Mouse (Mus musculus): ENCODE results near the gene Olfr1331. TPM values are rescaled to one million over a fixed set of nuclear protein-coding genes. Genes with fewer than 3 reads are reported as not detected.
"Not testable (repeated sequence)": the region's sequence is repeated elsewhere in the genome, so short reads cannot be mapped to it uniquely, and the experiment has no call there.

Gene Olfr1331
- polyA plus RNA-seq (2015; fragmentation: Nextera tagmentation; extraction: Ambion mirVana) = not detected in 2 replicates

GRCm38 (mm10) chr4:118864349-118864748, at the start of gene Olfr1331:
Olfr1331 (plus strand) TSS chr4:118864649.
- no peaks in the 10 kb centered on the region for H3K36me3 ChIP-seq (ENCODE audit: control insufficient read depth, insufficient read depth)
- H3K27ac ChIP-seq (ENCODE audit: low read length) = no peak within 1 kb of the TSS
- peaks cover 4% of the 10 kb centered on the region; the same call in 1 of the 2 replicates for H3K4me1 ChIP-seq (replicated peaks; ENCODE audit: control insufficient read depth, insufficient read depth, low read length)
- WGBS = 97% methylated on average over 1 of the region's 1 CpGs
- no peaks in the 10 kb centered on the region for H3K27me3 ChIP-seq (replicated peaks; ENCODE audit: control insufficient read depth, insufficient read depth, low read length)
- H3K4me2 ChIP-seq (ENCODE audit: low read length) = no peak within 1 kb of the TSS
- no peaks in the 10 kb centered on the region for H3K9me3 ChIP-seq (ENCODE audit: control insufficient read depth, low read length)
- no peak within 1 kb of the TSS for H3K4me3 ChIP-seq (replicated peaks; ENCODE audit: low read length)
- ATAC-seq = no peak
- H3K9ac ChIP-seq (replicated peaks; ENCODE audit: low read depth, low read length) = no peak within 1 kb of the TSS

- Histone ChIP-seq H3K9ac (replicated peaks; ENCODE audit: low read depth, low read length) (no peak overlapping the region), H3K27ac (ENCODE audit: low read length) (no peak overlapping the region), H3K27me3 (replicated peaks; ENCODE audit: control insufficient read depth, insufficient read depth, low read length) (no peaks in the 10 kb centered on the region), H3K4me3 (replicated peaks; ENCODE audit: low read length) (no peak overlapping the region), H3K4me1 (replicated peaks; ENCODE audit: control insufficient read depth, insufficient read depth, low read length) (no peaks in the 10 kb centered on the region), H3K4me2 (ENCODE audit: low read length) (no peak overlapping the region), H3K36me3 (ENCODE audit: control insufficient read depth, insufficient read depth) (no peaks in the 10 kb centered on the region), H3K9me3 (ENCODE audit: control insufficient read depth, low read length) (no peaks in the 10 kb centered on the region)
- no peak for ATAC-seq
- 85% methylated on average over 1 of the region's 1 CpGs for WGBS
Measured at GRCm38 (mm10) chr4:118818921-118819320, 45.5 kb upstream of the Olfr1331 start.

GRCm38 (mm10) chr4:118836179-118836578, 28.3 kb upstream of the Olfr1331 start, which contains the start of gene Olfr1333:
Olfr1333 (minus strand) TSS chr4:118836279.
- H3K4me3 ChIP-seq (replicated peaks; ENCODE audit: low read length) = no peak within 1 kb of the TSS
- H3K4me2 ChIP-seq (ENCODE audit: low read length) = no peak within 1 kb of the TSS
- ATAC-seq = no peak
- H3K9ac ChIP-seq (replicated peaks; ENCODE audit: low read depth, low read length) = no peak within 1 kb of the TSS
- no peak within 1 kb of the TSS for H3K27ac ChIP-seq (ENCODE audit: low read length)
- H3K4me1 ChIP-seq (replicated peaks; ENCODE audit: control insufficient read depth, insufficient read depth, low read length) = no peaks in the 10 kb centered on the region
- H3K27me3 ChIP-seq (replicated peaks; ENCODE audit: control insufficient read depth, insufficient read depth, low read length) = no peaks in the 10 kb centered on the region
- WGBS = 100% methylated on average over 1 of the region's 1 CpGs
- H3K9me3 ChIP-seq (ENCODE audit: control insufficient read depth, low read length) = no peaks in the 10 kb centered on the region
- no peaks in the 10 kb centered on the region for H3K36me3 ChIP-seq (ENCODE audit: control insufficient read depth, insufficient read depth)

DNA sequence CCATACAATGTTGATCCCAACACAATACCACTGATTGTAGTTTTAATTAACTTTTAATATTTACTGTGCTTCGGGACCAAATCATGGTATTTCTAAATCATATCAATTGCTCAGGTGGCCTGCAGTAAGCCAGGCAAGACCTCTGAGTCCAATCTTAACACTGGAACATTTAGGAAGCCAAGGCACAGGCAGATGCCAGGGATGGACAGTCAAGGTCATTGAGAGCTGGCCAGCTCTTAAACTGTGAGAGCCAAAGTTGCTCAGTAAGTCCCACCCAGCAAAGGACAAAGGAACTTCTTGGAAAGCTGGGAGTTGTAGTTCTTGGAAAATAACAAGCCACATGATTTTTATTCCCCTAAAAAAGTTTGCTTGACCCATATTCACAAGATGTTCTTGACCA, 2.7 kb upstream of the Olfr1331 start:
- no peaks in the 10 kb centered on the region for H3K36me3 ChIP-seq (ENCODE audit: control insufficient read depth, insufficient read depth)
- H3K9me3 ChIP-seq (ENCODE audit: control insufficient read depth, low read length) = no peaks in the 10 kb centered on the region
- H3K4me1 ChIP-seq (replicated peaks; ENCODE audit: control insufficient read depth, insufficient read depth, low read length) = peaks cover 4% of the 10 kb centered on the region; the same call in 1 of the 2 replicates
- 95% methylated on average over 1 of the region's 1 CpGs for WGBS
- no peak for ATAC-seq
- H3K4me3 ChIP-seq (replicated peaks; ENCODE audit: low read length) = no peak overlapping the region
- H3K27me3 ChIP-seq (replicated peaks; ENCODE audit: control insufficient read depth, insufficient read depth, low read length) = no peaks in the 10 kb centered on the region
- H3K4me2 ChIP-seq (ENCODE audit: low read length) = no peak overlapping the region
- H3K27ac ChIP-seq (ENCODE audit: low read length) = no peak overlapping the region
- no peak overlapping the region for H3K9ac ChIP-seq (replicated peaks; ENCODE audit: low read depth, low read length)

GRCm38 (mm10) chr4:118862704-118863103, 1.7 kb upstream of the Olfr1331 start:
- ATAC-seq = no peak

DNA sequence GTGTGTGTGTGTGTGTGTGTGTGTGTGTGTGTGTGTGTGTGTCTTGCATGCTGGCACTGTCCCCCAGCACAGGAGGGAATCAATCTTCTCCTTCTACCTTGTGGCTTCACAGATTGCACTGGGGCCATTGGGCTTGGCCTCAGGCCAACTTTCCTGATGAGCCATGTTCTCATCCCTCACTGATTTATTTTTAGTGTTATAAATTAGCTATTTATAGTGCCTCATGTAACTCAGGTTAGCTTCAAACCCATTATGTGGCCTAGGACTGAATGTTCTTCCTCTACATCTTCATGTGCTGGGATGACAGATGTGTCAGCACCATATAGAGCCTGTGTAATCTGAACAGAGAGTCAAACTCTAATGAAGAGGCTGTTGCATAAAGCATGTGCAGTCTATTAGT, 3.1 kb downstream of the Olfr1331 start:
- H3K9ac ChIP-seq (replicated peaks; ENCODE audit: low read depth, low read length) = no peak overlapping the region
- no peak overlapping the region for H3K27ac ChIP-seq (ENCODE audit: low read length)
- no peak for ATAC-seq
- no peaks in the 10 kb centered on the region for H3K36me3 ChIP-seq (ENCODE audit: control insufficient read depth, insufficient read depth)
- H3K4me2 ChIP-seq (ENCODE audit: low read length) = no peak overlapping the region
- H3K4me1 ChIP-seq (replicated peaks; ENCODE audit: control insufficient read depth, insufficient read depth, low read length) = peaks cover 4% of the 10 kb centered on the region; the same call in 1 of the 2 replicates
- no peaks in the 10 kb centered on the region for H3K27me3 ChIP-seq (replicated peaks; ENCODE audit: control insufficient read depth, insufficient read depth, low read length)
- no peaks in the 10 kb centered on the region for H3K9me3 ChIP-seq (ENCODE audit: control insufficient read depth, low read length)
- no peak overlapping the region for H3K4me3 ChIP-seq (replicated peaks; ENCODE audit: low read length)

More at GRCm38 (mm10) chr4:118862704-118863103, 1.7 kb upstream of the Olfr1331 start:
- Histone ChIP-seq H3K27ac (ENCODE audit: low read length) (no peak overlapping the region), H3K9me3 (ENCODE audit: control insufficient read depth, low read length) (no peaks in the 10 kb centered on the region), H3K36me3 (ENCODE audit: control insufficient read depth, insufficient read depth) (no peaks in the 10 kb centered on the region), H3K4me3 (replicated peaks; ENCODE audit: low read length) (no peak overlapping the region), H3K4me2 (ENCODE audit: low read length) (no peak overlapping the region), H3K27me3 (replicated peaks; ENCODE audit: control insufficient read depth, insufficient read depth, low read length) (no peaks in the 10 kb centered on the region), H3K4me1 (replicated peaks; ENCODE audit: control insufficient read depth, insufficient read depth, low read length) (peaks cover 4% of the 10 kb centered on the region; the same call in 1 of the 2 replicates), H3K9ac (replicated peaks; ENCODE audit: low read depth, low read length) (no peak overlapping the region)
- 24% methylated on average over 4 of the region's 4 CpGs for WGBS

DNA sequence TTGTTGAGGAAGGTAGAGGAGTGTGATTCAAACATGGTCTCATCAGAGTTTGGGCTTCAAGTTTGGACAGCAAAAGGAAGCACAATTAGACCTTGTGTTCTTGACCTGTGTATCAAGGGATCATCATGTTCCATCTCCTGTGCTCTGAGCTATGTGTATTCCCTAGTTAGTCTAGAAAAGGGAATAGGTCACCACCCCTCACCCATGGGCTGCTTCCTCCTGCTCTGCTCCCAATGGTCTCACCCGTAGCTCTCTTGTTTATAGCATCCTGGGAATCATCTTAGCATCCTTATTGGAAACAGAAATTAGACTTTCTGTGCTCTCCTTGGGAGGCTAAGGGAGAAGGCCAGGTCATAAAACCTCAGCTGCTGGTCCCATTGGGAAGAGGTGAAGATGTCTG, 23.8 kb downstream of the Olfr1331 start, which contains the start of gene Olfr1330:
TSS of gene Olfr1330 (plus strand) at position 301 of the 400 bp plus-strand sequence.
- no peak within 1 kb of the TSS for H3K9ac ChIP-seq (replicated peaks; ENCODE audit: low read depth, low read length)
- no peaks in the 10 kb centered on the region for H3K36me3 ChIP-seq (ENCODE audit: control insufficient read depth, insufficient read depth)
- H3K27ac ChIP-seq (ENCODE audit: low read length) = no peak within 1 kb of the TSS
- WGBS = 86% methylated on average over 1 of the region's 1 CpGs
- no peak for ATAC-seq
- no peaks in the 10 kb centered on the region for H3K9me3 ChIP-seq (ENCODE audit: control insufficient read depth, low read length)
- no peak within 1 kb of the TSS for H3K4me3 ChIP-seq (replicated peaks; ENCODE audit: low read length)
- H3K27me3 ChIP-seq (replicated peaks; ENCODE audit: control insufficient read depth, insufficient read depth, low read length) = no peaks in the 10 kb centered on the region
- H3K4me2 ChIP-seq (ENCODE audit: low read length) = no peak within 1 kb of the TSS
- H3K4me1 ChIP-seq (replicated peaks; ENCODE audit: control insufficient read depth, insufficient read depth, low read length) = no peaks in the 10 kb centered on the region

- Histone ChIP-seq H3K9ac (replicated peaks; ENCODE audit: low read depth, low read length) (no peak overlapping the region), H3K36me3 (ENCODE audit: control insufficient read depth, insufficient read depth) (no peaks in the 10 kb centered on the region), H3K4me2 (ENCODE audit: low read length) (no peak overlapping the region), H3K27ac (ENCODE audit: low read length) (no peak overlapping the region), H3K4me3 (replicated peaks; ENCODE audit: low read length) (no peak overlapping the region), H3K27me3 (replicated peaks; ENCODE audit: control insufficient read depth, insufficient read depth, low read length) (no peaks in the 10 kb centered on the region), H3K9me3 (ENCODE audit: control insufficient read depth, low read length) (no peaks in the 10 kb centered on the region), H3K4me1 (replicated peaks; ENCODE audit: control insufficient read depth, insufficient read depth, low read length) (no peaks in the 10 kb centered on the region)
- WGBS = 50% methylated on average over 2 of the region's 2 CpGs
- no peak for ATAC-seq
Measured at GRCm38 (mm10) chr4:118901981-118902380, 37.5 kb downstream of the Olfr1331 start.

GRCm38 (mm10) chr4:118917365-118917764, 52.9 kb downstream of the Olfr1331 start, which contains the start of gene Olfr1329:
Olfr1329 (minus strand) TSS chr4:118917465.
- H3K27ac ChIP-seq (ENCODE audit: low read length); H3K9ac ChIP-seq (replicated peaks; ENCODE audit: low read depth, low read length); H3K36me3 ChIP-seq (ENCODE audit: control insufficient read depth, insufficient read depth); H3K4me2 ChIP-seq (ENCODE audit: low read length); ATAC-seq; H3K4me3 ChIP-seq (replicated peaks; ENCODE audit: low read length); H3K27me3 ChIP-seq (replicated peaks; ENCODE audit: control insufficient read depth, insufficient read depth, low read length); H3K4me1 ChIP-seq (replicated peaks; ENCODE audit: control insufficient read depth, insufficient read depth, low read length); H3K9me3 ChIP-seq (ENCODE audit: control insufficient read depth, low read length): not testable (repeated sequence)
- WGBS = 54% methylated on average over 2 of the region's 2 CpGs
